Mouse (Mus musculus): ENCODE data around the gene Tex52. TPM values are rescaled to one million over a fixed set of nuclear protein-coding genes. Genes with fewer than 3 reads are reported as not detected.

Tex52 gene
- total and polyA plus RNA-seq, 3 experiments: 0.07 TPM; not detected in 2

- no peaks in the 10 kb centered on the region for H3K27me3 ChIP-seq (ENCODE audit: control insufficient read depth in 1 of 2, insufficient read depth in 2 of 2, low read length in 2 of 2)
- no peak overlapping the region for H3K9ac ChIP-seq (ENCODE audit: control insufficient read depth, low read depth, low read length, poor library complexity, severe bottlenecking)
- peaks cover 2 to 16% of the 10 kb centered on the region in 2 experiments; a peak in 3 of 4 replicates for H3K4me1 ChIP-seq (ENCODE audit: control insufficient read depth in 1 of 2, insufficient read depth in 2 of 2, low read length in 2 of 2)
- H3K9me3 ChIP-seq (replicated peaks; ENCODE audit: insufficient read depth, low read length): no peaks in the 10 kb centered on the region
- peaks cover 0 to 19% of the 10 kb centered on the region in 2 experiments; a peak in 2 of 4 replicates for H3K36me3 ChIP-seq (ENCODE audit: control insufficient read depth in 1 of 2, insufficient read depth in 2 of 2, low read length in 2 of 2)
- DNase-seq (ENCODE audit: low read depth, low spot score): no peak
- H3K27ac ChIP-seq (ENCODE audit: control insufficient read depth, low read depth, low read length): no peak overlapping the region
- H3K4me3 ChIP-seq (ENCODE audit: control insufficient read depth in 1 of 2, insufficient read depth in 1 of 2, low read depth in 2 of 2, low read length in 2 of 2): no peak overlapping the region
- no peak for TF ChIP-seq TCF12 (IDR thresholded peaks at IDR 0.05; ENCODE audit: low read depth, low read length)
- no peak for TF ChIP-seq HCFC1 (IDR thresholded peaks at IDR 0.05; ENCODE audit: low read depth, low read length)
- H3K79me2 ChIP-seq (ENCODE audit: control insufficient read depth, insufficient read depth, low read length, poor library complexity): no peaks in the 10 kb centered on the region
Measured at GRCm38 (mm10) chr6:128349711-128350110, 25.5 kb upstream of the Tex52 start.

- Histone ChIP-seq H3K79me2 (ENCODE audit: control insufficient read depth, insufficient read depth, low read length, poor library complexity) (peaks cover 4% of the 10 kb centered on the region), H3K4me3 (ENCODE audit: control insufficient read depth in 1 of 2, insufficient read depth in 1 of 2, low read depth in 2 of 2, low read length in 2 of 2) (no peak overlapping the region), H3K9ac (ENCODE audit: control insufficient read depth, low read depth, low read length, poor library complexity, severe bottlenecking) (no peak overlapping the region), H3K9me3 (replicated peaks; ENCODE audit: insufficient read depth, low read length) (no peaks in the 10 kb centered on the region), H3K27ac (ENCODE audit: control insufficient read depth, low read depth, low read length) (no peak overlapping the region), H3K36me3 (ENCODE audit: control insufficient read depth in 1 of 2, insufficient read depth in 2 of 2, low read length in 2 of 2) (peaks cover 0 to 8% of the 10 kb centered on the region in 2 experiments; a peak in 3 of 4 replicates), H3K27me3 (ENCODE audit: control insufficient read depth in 1 of 2, insufficient read depth in 2 of 2, low read length in 2 of 2) (no peaks in the 10 kb centered on the region), H3K4me1 (ENCODE audit: control insufficient read depth in 1 of 2, insufficient read depth in 2 of 2, low read length in 2 of 2) (peaks cover 0 to 5% of the 10 kb centered on the region in 2 experiments; a peak in 2 of 4 replicates)
- DNase-seq (ENCODE audit: low read depth, low spot score): peak; percentile 33
- TF ChIP-seq E2F4 (IDR thresholded peaks at IDR 0.05; ENCODE audit: borderline replicate concordance, low read depth, low read length) (no peak), MYB (IDR thresholded peaks at IDR 0.05; ENCODE audit: low read depth, low read length) (no peak), CHD2 (IDR thresholded peaks at IDR 0.05; ENCODE audit: low read length) (no peak), BHLHE40 (IDR thresholded peaks at IDR 0.05; ENCODE audit: borderline replicate concordance, low read depth, low read length) (no peak), MEF2A (IDR thresholded peaks at IDR 0.05; ENCODE audit: extremely low read depth, insufficient replicate concordance, low read depth, low read length, poor library complexity, severe bottlenecking) (no peak), USF1 (IDR thresholded peaks at IDR 0.05; ENCODE audit: low read depth, low read length) (no peak), MAZ (IDR thresholded peaks at IDR 0.05; ENCODE audit: low read depth, low read length) (no peak), GATA1 (IDR thresholded peaks at IDR 0.05; ENCODE audit: low read depth, low read length) (no peak), KAT2A (conservative IDR thresholded peaks at IDR 0.05; ENCODE audit: low read depth, low read length) (no peak), NELFE (IDR thresholded peaks at IDR 0.05; ENCODE audit: low read depth, low read length) (no peak), ZMIZ1 (IDR thresholded peaks at IDR 0.05; ENCODE audit: low read depth, low read length) (no peak), RCOR1 (IDR thresholded peaks at IDR 0.05; ENCODE audit: low read depth, low read length) (no peak), POLR2A (IDR thresholded peaks at IDR 0.05; ENCODE audit: control insufficient read depth in 1 of 2, insufficient read depth in 1 of 2, low read depth in 1 of 2, low read length in 2 of 2, poor library complexity in 1 of 2) (no peak)
Measured at GRCm38 (mm10) chr6:128354140-128354539, 21.1 kb upstream of the Tex52 start.
